Mouse (Mus musculus) MEL (cell line): ENCODE measurements around the gene Top1. TPM values are rescaled to one million over a fixed set of nuclear protein-coding genes. Genes with fewer than 3 reads are reported as not detected.

ENCODE experiments used
- DNase-seq: peaks from one replicate; pipeline ENCODE4 v3.0.0; 2011; ENCODE audit warnings: low read depth, low spot score
- H3K27ac ChIP-seq: 2 replicates; pipeline ENCODE4 v1.5.1; 2012; ENCODE audit warnings: low read depth, mild to moderate bottlenecking, control low read depth, low read length, moderate library complexity; ENCODE audit not compliant: control insufficient read depth
- H3K27me3 ChIP-seq, 2 experiments: fragments of 150-350 bp in 1 of 2; sonication (generic) in 1 of 2; 2 replicates each; pipeline ENCODE4 v1.6.1; 2012; ENCODE audit warnings: low read length in 2 of 2, mild to moderate bottlenecking in 2 of 2, improper control_type of control experiment in 1 of 2, moderate library complexity in 1 of 2; ENCODE audit not compliant: insufficient read depth in 2 of 2, control insufficient read depth in 1 of 2
- H3K36me3 ChIP-seq, 2 experiments: 2 replicates each; pipeline ENCODE4 v1.6.1; 2012 to 2014; ENCODE audit warnings: low read length in 2 of 2, improper control_type of control experiment in 1 of 2, inconsistent platforms in 1 of 2, mild to moderate bottlenecking in 1 of 2; ENCODE audit not compliant: insufficient read depth in 2 of 2, control insufficient read depth in 1 of 2
- H3K4me1 ChIP-seq, 2 experiments: fragments of 150-350 bp in 1 of 2; sonication (generic) in 1 of 2; 2 replicates each; pipeline ENCODE4 v1.6.1; 2012; ENCODE audit warnings: low read length in 2 of 2, improper control_type of control experiment in 1 of 2, mild to moderate bottlenecking in 1 of 2; ENCODE audit not compliant: insufficient read depth in 2 of 2, control insufficient read depth in 1 of 2
- H3K4me3 ChIP-seq, 2 experiments: fragments of 150-350 bp in 1 of 2; sonication (generic) in 1 of 2; 2 replicates each; pipeline ENCODE4 v1.5.1; 2012; ENCODE audit warnings: low read depth in 2 of 2, low read length in 2 of 2, mild to moderate bottlenecking in 2 of 2, moderate library complexity in 2 of 2, control low read depth in 1 of 2, improper control_type of control experiment in 1 of 2; ENCODE audit not compliant: control insufficient read depth in 1 of 2, insufficient read depth in 1 of 2
- H3K79me2 ChIP-seq: 2 replicates; pipeline ENCODE4 v1.6.1; 2012; ENCODE audit warnings: mild to moderate bottlenecking, low read length, moderate library complexity; ENCODE audit not compliant: control insufficient read depth, poor library complexity, insufficient read depth
- H3K9ac ChIP-seq: 2 replicates; pipeline ENCODE4 v1.6.1; 2012; ENCODE audit warnings: low read depth, mild to moderate bottlenecking, control low read depth, low read length, moderate library complexity; ENCODE audit not compliant: control insufficient read depth, poor library complexity, severe bottlenecking
- H3K9me3 ChIP-seq: fragments of 150-350 bp; sonication (generic); replicated peaks from 2 replicates; pipeline ENCODE4 v1.6.1; 2012; ENCODE audit warnings: mild to moderate bottlenecking, low read length, improper control_type of control experiment, moderate library complexity; ENCODE audit not compliant: insufficient read depth
- CHD1 ChIP-seq: IDR thresholded peaks from 2 replicates; pipeline ENCODE4 v1.6.1; 2012; ENCODE audit warnings: low read depth, mild to moderate bottlenecking, inconsistent platforms, low read length, improper control_type of control experiment
- CHD2 ChIP-seq: IDR thresholded peaks from 2 replicates; pipeline ENCODE4 v1.6.1; 2011; ENCODE audit warnings: low read length, improper control_type of control experiment
- CTCF ChIP-seq, 3 experiments: IDR thresholded peaks in 2 of 3; conservative IDR thresholded peaks in 1 of 3; 2 replicates each; pipeline ENCODE4 v1.5.1; 2011 to 2012; ENCODE audit warnings: low read length in 3 of 3, low read depth in 2 of 3, mild to moderate bottlenecking in 2 of 3, improper control_type of control experiment in 1 of 3, inconsistent platforms in 1 of 3, mixed read lengths in 1 of 3, moderate library complexity in 1 of 3; ENCODE audit not compliant: control insufficient read depth in 1 of 3, insufficient read depth in 1 of 3, poor library complexity in 1 of 3, severe bottlenecking in 1 of 3
- E2F4 ChIP-seq: IDR thresholded peaks from 2 replicates; pipeline ENCODE4 v1.6.1; 2011; ENCODE audit warnings: low read depth, low read length, improper control_type of control experiment, borderline replicate concordance
- ETS1 ChIP-seq: IDR thresholded peaks from 2 replicates; pipeline ENCODE4 v1.6.1; 2012; ENCODE audit warnings: low read depth, mild to moderate bottlenecking, inconsistent platforms, low read length, improper control_type of control experiment, moderate library complexity
- GABPA ChIP-seq: IDR thresholded peaks from 2 replicates; pipeline ENCODE4 v1.6.1; 2012; ENCODE audit warnings: low read depth, mild to moderate bottlenecking, inconsistent platforms, low read length, improper control_type of control experiment, moderate library complexity
- GATA1 ChIP-seq: IDR thresholded peaks from 2 replicates; pipeline ENCODE4 v1.6.1; 2011; ENCODE audit warnings: low read depth, low read length, improper control_type of control experiment
- KAT2A ChIP-seq: conservative IDR thresholded peaks from 2 replicates; pipeline ENCODE4 v1.6.1; 2012; ENCODE audit warnings: low read depth, low read length, improper control_type of control experiment, inconsistent platforms
- MAFK ChIP-seq: IDR thresholded peaks from 2 replicates; pipeline ENCODE4 v1.6.1; 2011; ENCODE audit warnings: low read depth, mild to moderate bottlenecking, low read length, improper control_type of control experiment, borderline replicate concordance
- MAX ChIP-seq: IDR thresholded peaks from 2 replicates; pipeline ENCODE4 v1.6.1; 2011; ENCODE audit warnings: low read length, improper control_type of control experiment
- MAZ ChIP-seq: IDR thresholded peaks from 2 replicates; pipeline ENCODE4 v1.6.1; 2012; ENCODE audit warnings: low read depth, mild to moderate bottlenecking, inconsistent platforms, low read length, improper control_type of control experiment
- MXI1 ChIP-seq: IDR thresholded peaks from 2 replicates; pipeline ENCODE4 v1.6.1; 2011; ENCODE audit warnings: mild to moderate bottlenecking, low read depth, low read length, improper control_type of control experiment
- POLR2A ChIP-seq, 2 experiments: IDR thresholded peaks; 2 replicates each; pipeline ENCODE4 v1.6.1; 2011 to 2012; ENCODE audit warnings: low read length in 2 of 2, mild to moderate bottlenecking in 2 of 2, control low read depth in 1 of 2, improper control_type of control experiment in 1 of 2, low read depth in 1 of 2, moderate library complexity in 1 of 2; ENCODE audit not compliant: control insufficient read depth in 1 of 2, insufficient read depth in 1 of 2, poor library complexity in 1 of 2
- SMC3 ChIP-seq: IDR thresholded peaks from 2 replicates; pipeline ENCODE4 v1.6.1; 2011; ENCODE audit warnings: low read depth, low read length, improper control_type of control experiment
- UBTF ChIP-seq: IDR thresholded peaks from 2 replicates; pipeline ENCODE4 v1.6.1; 2012; ENCODE audit warnings: low read depth, mild to moderate bottlenecking, inconsistent platforms, low read length, improper control_type of control experiment, moderate library complexity, borderline replicate concordance; ENCODE audit not compliant: insufficient read depth
- USF1 ChIP-seq: IDR thresholded peaks from 2 replicates; pipeline ENCODE4 v1.6.1; 2014; ENCODE audit warnings: low read depth, mild to moderate bottlenecking, inconsistent platforms, low read length, improper control_type of control experiment, moderate library complexity
- USF2 ChIP-seq, 2 experiments: IDR thresholded peaks; 2 replicates each; pipeline ENCODE4 v1.6.1; 2011 to 2012; ENCODE audit warnings: improper control_type of control experiment in 2 of 2, low read length in 2 of 2, borderline replicate concordance in 1 of 2, inconsistent platforms in 1 of 2, low read depth in 1 of 2, mild to moderate bottlenecking in 1 of 2; ENCODE audit not compliant: insufficient read depth in 1 of 2
- ZC3H11A ChIP-seq: IDR thresholded peaks from 2 replicates; pipeline ENCODE4 v1.6.1; 2012; ENCODE audit warnings: low read depth, mild to moderate bottlenecking, inconsistent platforms, low read length, improper control_type of control experiment
- ZKSCAN1 ChIP-seq: IDR thresholded peaks from 2 replicates; pipeline ENCODE4 v1.6.1; 2012; ENCODE audit warnings: low read depth, mild to moderate bottlenecking, inconsistent platforms, low read length, improper control_type of control experiment, moderate library complexity
- polyA plus RNA-seq, 2 experiments: library from polyadenylated mRNA; stranded (reverse) in 1 of 2; unstranded in 1 of 2; fragments of >175 nt in 1 of 2; fragments of >200 nt in 1 of 2; gene quantifications; 2 replicates each; pipeline versions ENCODE4 v1.2.1 to v1.2.4; 2012; ENCODE audit warnings: low replicate concordance in 2 of 2, low read depth in 1 of 2; ENCODE audit not compliant: insufficient read length in 2 of 2, insufficient read depth in 1 of 2, missing spikeins in 1 of 2
- total RNA-seq: library from RNA; depleted of rRNA; stranded (reverse); fragments of 300-350 nt; gene quantifications from 2 replicates; pipeline ENCODE4 v1.2.3, GENCODE M21; 2012

Top1 gene
- total and polyA plus RNA-seq, 3 experiments = 33.5 to 123 (median 73.3) TPM

- no peak overlapping the region for H3K4me3 ChIP-seq
- TF ChIP-seq ZKSCAN1 (no peak), CHD1 (no peak), ZC3H11A (no peak), MXI1 (no peak), MAZ (no peak), UBTF (no peak), ETS1 (no peak), USF1 (no peak), GATA1 (no peak), GABPA (no peak), SMC3 (no peak)
- H3K9me3 ChIP-seq = no peaks in the 10 kb centered on the region
- no peak for DNase-seq
- no peak overlapping the region for H3K27ac ChIP-seq
- peaks cover 16% of the 10 kb centered on the region for H3K79me2 ChIP-seq
- H3K9ac ChIP-seq = no peak overlapping the region
- H3K4me1 ChIP-seq = peaks cover 0 to 7% of the 10 kb centered on the region in 2 experiments; a peak in 2 of 4 replicates
- no peaks in the 10 kb centered on the region for H3K27me3 ChIP-seq
- H3K36me3 ChIP-seq = peaks cover 0 to 3% of the 10 kb centered on the region in 2 experiments; a peak in 1 of 4 replicates
These were observed 90.1 kb downstream of the Top1 start for GRCm38 (mm10) chr2:160735706-160736310.

DNA sequence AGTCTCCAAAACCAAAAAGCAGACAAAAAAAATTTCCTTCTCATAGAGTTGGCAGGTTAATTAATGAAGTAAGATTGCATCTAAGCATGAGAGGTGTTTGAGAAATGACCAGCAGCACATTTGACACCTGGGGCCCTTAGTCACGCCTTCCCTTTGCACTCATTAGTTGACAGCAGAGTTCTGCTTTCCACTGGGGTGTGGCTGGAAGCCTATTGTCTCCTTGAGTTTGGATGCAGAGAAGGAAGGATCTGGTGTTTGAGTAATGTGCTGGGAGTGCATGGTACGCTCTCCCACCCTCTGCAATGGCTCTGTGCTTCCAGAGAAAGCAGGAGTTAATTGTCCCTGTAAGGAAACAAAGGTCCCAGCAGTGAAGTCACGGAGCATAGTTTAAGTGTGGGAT, 90.8 kb downstream of the Top1 start:
- no peaks in the 10 kb centered on the region for H3K27me3 ChIP-seq
- TF ChIP-seq MAX = no peak
- no peak for TF ChIP-seq KAT2A
- TF ChIP-seq CTCF (IDR thresholded peaks at IDR 0.05 in 2 of 3, conservative IDR thresholded peaks at IDR 0.05 in 1 of 3; ENCODE audit: control insufficient read depth in 1 of 3, insufficient read depth in 1 of 3, low read depth in 2 of 3, low read length in 3 of 3, poor library complexity in 1 of 3, severe bottlenecking in 1 of 3) = no peak
- TF ChIP-seq MAFK = no peak
- no peak for TF ChIP-seq UBTF
- no peak for TF ChIP-seq MAZ
- TF ChIP-seq POLR2A (IDR thresholded peaks at IDR 0.05; ENCODE audit: control insufficient read depth in 1 of 2, insufficient read depth in 1 of 2, low read depth in 1 of 2, low read length in 2 of 2, poor library complexity in 1 of 2) = no peak
- TF ChIP-seq E2F4 = no peak
- no peak for TF ChIP-seq USF2 (IDR thresholded peaks at IDR 0.05; ENCODE audit: borderline replicate concordance in 1 of 2, insufficient read depth in 1 of 2, low read depth in 1 of 2, low read length in 2 of 2)
- no peak for TF ChIP-seq ZC3H11A
- TF ChIP-seq CHD2 = no peak
- DNase-seq = no peak
- H3K36me3 ChIP-seq = peaks cover 0 to 3% of the 10 kb centered on the region in 2 experiments; a peak in 2 of 4 replicates
- no peak overlapping the region for H3K27ac ChIP-seq
- no peak overlapping the region for H3K9ac ChIP-seq
- no peaks in the 10 kb centered on the region for H3K9me3 ChIP-seq
- H3K79me2 ChIP-seq = peaks cover 16% of the 10 kb centered on the region
- no peak overlapping the region for H3K4me3 ChIP-seq
- H3K4me1 ChIP-seq = peaks cover 0 to 9% of the 10 kb centered on the region in 2 experiments; a peak in 2 of 4 replicates
